Mouse (Mus musculus) intestine, embryonic 16.5 days (tissue): ENCODE measurements at regions not wholly inside any gene's neighbourhood (a gene's known extent, or its start where the extent isn't known, plus 50 kb on each side); places are given as distances from the start of the nearest gene placed in this dataset.
A peak's percentile ranks its signal among the peaks of the same experiment; 100 is the strongest.

ENCODE experiments used
- ATAC-seq: fragments of 200-750 bp; cut with Nextera tagmentation; 2 replicates; pipeline ENCODE4 v1.8.0; 2017; ENCODE audit warnings: moderate TSS enrichment, moderate library complexity
- H3K27ac ChIP-seq: fragments of 300-500 bp; sonication (generic); 2 replicates; pipeline ENCODE4 v1.5.1; 2014; ENCODE audit warnings: mild to moderate bottlenecking, low read length
- H3K27me3 ChIP-seq: fragments of 300-500 bp; sonication (generic); replicated peaks from 2 replicates; pipeline ENCODE4 v1.6.1; 2014; ENCODE audit warnings: low read length, control low read depth, mixed read lengths; ENCODE audit not compliant: control insufficient read depth, insufficient read depth
- H3K36me3 ChIP-seq: fragments of 300-500 bp; sonication (generic); 2 replicates; pipeline ENCODE4 v1.6.1; 2014; ENCODE audit warnings: low read length, control low read depth; ENCODE audit not compliant: control insufficient read depth, insufficient read depth
- H3K4me1 ChIP-seq: fragments of 300-500 bp; sonication (generic); 2 replicates; pipeline ENCODE4 v1.6.1; 2014; ENCODE audit warnings: low read length, control low read depth, mixed read lengths; ENCODE audit not compliant: control insufficient read depth, insufficient read depth
- H3K4me2 ChIP-seq: fragments of 300-500 bp; sonication (generic); 2 replicates; pipeline ENCODE4 v1.6.1; 2014; ENCODE audit warnings: low read depth, low read length, control low read depth
- H3K4me3 ChIP-seq: fragments of 300-500 bp; sonication (generic); 2 replicates; pipeline ENCODE4 v1.5.1; 2014; ENCODE audit warnings: mild to moderate bottlenecking, low read length
- H3K9ac ChIP-seq: fragments of 300-500 bp; sonication (generic); 2 replicates; pipeline ENCODE4 v1.6.1; 2014; ENCODE audit warnings: low read depth, low read length
- H3K9me3 ChIP-seq: fragments of 300-500 bp; sonication (generic); 2 replicates; pipeline ENCODE4 v1.6.1; 2016; ENCODE audit warnings: low read length, control low read depth; ENCODE audit not compliant: control insufficient read depth
- WGBS: fragments of 180-500 bp; shearing (Covaris S2); extraction: QIAGEN DNeasy Blood & Tissue Kit; methylation state at CpG from one replicate; pipeline ENCODE4 v1.1.7; 2014; 5-methylcytosine and 5-hydroxymethylcytosine counted together

DNA sequence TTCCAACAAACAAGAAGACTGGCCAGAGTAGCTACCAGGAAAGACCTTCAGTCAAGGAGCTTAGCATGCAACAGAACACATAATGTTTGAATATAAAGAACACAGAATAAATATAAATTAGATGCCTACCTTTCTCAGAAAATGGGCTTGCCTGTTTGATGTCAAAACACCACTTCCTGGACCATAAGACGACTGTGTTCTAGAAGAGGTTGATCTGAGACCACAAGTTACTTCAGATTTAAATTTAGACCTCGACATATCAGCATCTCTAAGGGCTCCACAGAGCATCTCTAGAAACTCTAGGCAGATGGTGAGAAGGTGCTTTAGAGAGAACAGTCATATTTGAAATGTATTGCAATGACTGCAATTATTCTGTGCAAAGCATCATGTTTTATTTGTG, 322.9 kb upstream of the Slc24a5 start:
- Histone ChIP-seq H3K4me1 (peaks cover 10% of the 10 kb centered on the region), H3K9ac (no peak overlapping the region), H3K36me3 (no peaks in the 10 kb centered on the region), H3K9me3 (no peaks in the 10 kb centered on the region), H3K4me3 (no peak overlapping the region), H3K27ac (no peak overlapping the region), H3K4me2 (no peak overlapping the region), H3K27me3 (no peaks in the 10 kb centered on the region)
- no peak for ATAC-seq
- 75% methylated on average over 2 of the region's 2 CpGs for WGBS

DNA sequence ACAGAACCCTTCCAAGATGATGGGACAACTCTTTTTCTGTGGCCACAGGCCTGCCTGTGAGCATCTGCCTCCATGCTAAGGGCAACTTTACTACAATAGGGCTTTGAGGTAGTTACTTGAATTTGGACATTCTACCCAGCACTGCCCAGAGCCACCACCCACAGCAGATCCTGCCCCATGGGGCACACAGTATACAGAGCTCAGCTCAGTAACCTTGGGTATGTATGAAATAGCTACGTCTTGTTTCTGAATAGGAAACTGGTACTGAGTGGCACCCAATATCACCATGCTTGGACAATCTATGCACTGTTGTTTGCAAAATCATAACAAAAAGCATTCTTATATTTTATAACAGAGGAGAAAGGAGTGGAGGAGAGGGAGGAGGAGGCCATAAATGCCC, 320.8 kb upstream of the Slc24a5 start:
- no peak for ATAC-seq

DNA sequence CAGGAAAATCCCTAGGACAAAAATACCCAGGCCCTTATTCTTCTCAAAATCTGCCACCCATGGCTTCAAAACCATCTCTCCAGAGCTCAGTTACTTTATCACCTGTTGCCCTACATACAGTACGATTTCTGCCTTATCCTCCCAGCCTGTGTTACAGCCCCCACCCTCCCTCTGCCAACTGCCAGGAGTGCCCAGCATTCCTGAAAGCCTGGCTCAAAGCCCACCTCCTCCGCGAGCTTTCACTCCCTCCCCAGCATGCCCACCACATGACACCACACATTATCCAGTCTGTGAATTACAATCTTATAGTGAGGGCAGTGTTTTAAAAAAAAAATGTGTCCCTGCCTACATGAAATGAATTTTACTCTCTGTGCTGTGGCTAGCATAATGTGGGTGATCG, 320.3 kb upstream of the Slc24a5 start:
- H3K4me1 ChIP-seq, result no peaks in the 10 kb centered on the region
- no peaks in the 10 kb centered on the region for H3K36me3 ChIP-seq
- 68% methylated on average over 4 of the region's 4 CpGs for WGBS
- no peaks in the 10 kb centered on the region for H3K27me3 ChIP-seq
- H3K27ac ChIP-seq, result no peak overlapping the region
- H3K4me3 ChIP-seq, result no peak overlapping the region
- H3K9me3 ChIP-seq, result no peaks in the 10 kb centered on the region
- H3K9ac ChIP-seq, result no peak overlapping the region
- ATAC-seq, result no peak
- no peak overlapping the region for H3K4me2 ChIP-seq

More for the DNA sequence above, 320.8 kb upstream of the Slc24a5 start:
- Histone ChIP-seq H3K4me3 (no peak overlapping the region), H3K4me1 (no peaks in the 10 kb centered on the region), H3K36me3 (no peaks in the 10 kb centered on the region), H3K27me3 (no peaks in the 10 kb centered on the region), H3K27ac (no peak overlapping the region), H3K9me3 (no peaks in the 10 kb centered on the region), H3K9ac (no peak overlapping the region), H3K4me2 (no peak overlapping the region)
- WGBS, result 90% methylated on average over 1 of the region's 1 CpGs

DNA sequence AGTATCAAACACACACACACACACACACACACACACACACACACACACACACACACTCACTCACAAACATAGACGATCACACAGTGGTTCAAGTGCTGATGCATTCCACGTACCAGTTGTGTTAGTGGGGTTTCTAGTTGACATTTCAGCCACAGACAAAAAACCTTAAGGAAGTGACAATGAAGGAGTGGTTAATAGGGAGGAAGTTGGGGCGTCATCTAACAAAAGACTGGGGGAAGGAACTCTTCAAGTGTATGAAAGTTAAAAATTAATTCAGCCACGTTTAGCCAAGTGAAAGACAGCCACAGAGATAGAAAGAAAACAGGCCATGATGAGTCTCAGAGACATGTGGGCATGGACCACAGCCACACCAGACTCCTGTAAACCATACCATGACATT, 316.1 kb upstream of the Slc24a5 start:
- 71% methylated on average over 4 of the region's 4 CpGs for WGBS
- H3K4me1 ChIP-seq, result no peaks in the 10 kb centered on the region
- no peaks in the 10 kb centered on the region for H3K36me3 ChIP-seq
- no peak overlapping the region for H3K4me3 ChIP-seq
- no peak for ATAC-seq
- no peaks in the 10 kb centered on the region for H3K9me3 ChIP-seq
- no peaks in the 10 kb centered on the region for H3K27me3 ChIP-seq
- no peak overlapping the region for H3K27ac ChIP-seq
- H3K9ac ChIP-seq, result no peak overlapping the region
- no peak overlapping the region for H3K4me2 ChIP-seq

DNA sequence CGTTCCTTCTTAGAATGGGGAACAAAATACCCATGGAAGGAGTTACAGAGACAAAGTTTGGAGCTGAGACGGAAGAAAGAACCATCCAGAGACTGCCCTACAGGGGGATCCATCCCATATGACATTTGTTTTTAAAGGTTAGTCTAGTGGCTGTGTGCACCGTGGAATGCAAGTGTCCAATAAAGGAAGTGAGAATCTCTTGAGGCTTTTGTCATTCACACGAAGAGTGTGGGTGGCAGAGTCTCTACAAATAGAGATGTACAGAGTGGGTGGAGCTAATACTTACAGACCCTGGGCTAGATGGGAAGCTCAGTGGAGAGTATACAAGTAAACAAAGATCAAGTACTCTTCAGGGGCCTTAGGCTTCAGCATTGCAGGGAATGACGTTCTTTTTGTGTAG, 314.2 kb upstream of the Slc24a5 start:
- no peak overlapping the region for H3K4me2 ChIP-seq
- ATAC-seq, result no peak
- 82% methylated on average over 5 of the region's 5 CpGs for WGBS

DNA sequence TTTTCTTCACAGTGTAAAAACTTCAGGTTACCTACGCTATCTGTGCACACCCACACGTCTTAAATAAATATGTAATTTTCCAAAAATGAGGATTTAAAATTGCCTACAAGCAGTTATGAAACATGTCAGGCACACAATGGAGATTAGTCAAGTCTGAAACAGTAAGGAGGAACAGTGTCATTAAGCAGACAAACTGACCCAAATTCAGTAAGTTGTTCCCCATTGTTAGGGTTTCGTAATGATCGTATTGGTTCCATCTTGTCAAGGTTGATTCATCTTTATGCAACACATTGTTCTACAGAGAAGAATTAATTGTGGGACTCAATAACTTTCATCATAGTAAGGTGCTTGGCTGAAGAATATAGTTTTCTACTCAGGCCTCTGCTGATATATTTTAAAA, 312.7 kb upstream of the Slc24a5 start:
- Histone ChIP-seq H3K36me3 (no peaks in the 10 kb centered on the region), H3K27me3 (no peaks in the 10 kb centered on the region), H3K4me1 (no peaks in the 10 kb centered on the region; the same call in 1 of the 2 replicates), H3K9me3 (no peaks in the 10 kb centered on the region), H3K27ac (no peak overlapping the region), H3K9ac (no peak overlapping the region), H3K4me2 (no peak overlapping the region), H3K4me3 (no peak overlapping the region)
- WGBS, result 92% methylated on average over 4 of the region's 4 CpGs
- ATAC-seq, result no peak

More for the DNA sequence above, 314.2 kb upstream of the Slc24a5 start:
- no peaks in the 10 kb centered on the region for H3K9me3 ChIP-seq
- H3K36me3 ChIP-seq, result no peaks in the 10 kb centered on the region
- H3K27ac ChIP-seq, result no peak overlapping the region
- no peaks in the 10 kb centered on the region for H3K4me1 ChIP-seq
- H3K27me3 ChIP-seq, result no peaks in the 10 kb centered on the region
- no peak overlapping the region for H3K4me3 ChIP-seq
- H3K9ac ChIP-seq, result no peak overlapping the region

DNA sequence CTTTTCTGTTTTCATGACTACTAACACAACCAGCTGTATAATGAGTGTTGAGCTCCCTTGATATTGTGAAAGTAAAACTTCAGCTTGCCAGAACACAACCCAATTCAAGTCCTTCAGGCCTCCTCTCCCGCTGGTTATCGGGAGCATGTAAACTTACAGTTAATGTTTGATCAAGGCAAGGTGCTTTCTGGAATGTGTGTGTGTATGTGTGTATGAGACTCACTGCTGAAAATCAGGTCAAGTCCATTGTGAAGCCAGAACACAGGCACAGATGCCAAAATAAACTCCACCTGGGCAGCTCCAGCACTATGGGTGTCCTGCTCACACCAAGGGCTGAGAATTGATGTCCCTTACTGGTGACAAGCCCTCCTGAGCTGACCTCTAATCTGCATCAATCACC, 308.9 kb upstream of the Slc24a5 start:
- 47% methylated on average over 2 of the region's 2 CpGs for WGBS
- ATAC-seq, result peak; percentile 74; the same call in 1 of the 2 replicates

DNA sequence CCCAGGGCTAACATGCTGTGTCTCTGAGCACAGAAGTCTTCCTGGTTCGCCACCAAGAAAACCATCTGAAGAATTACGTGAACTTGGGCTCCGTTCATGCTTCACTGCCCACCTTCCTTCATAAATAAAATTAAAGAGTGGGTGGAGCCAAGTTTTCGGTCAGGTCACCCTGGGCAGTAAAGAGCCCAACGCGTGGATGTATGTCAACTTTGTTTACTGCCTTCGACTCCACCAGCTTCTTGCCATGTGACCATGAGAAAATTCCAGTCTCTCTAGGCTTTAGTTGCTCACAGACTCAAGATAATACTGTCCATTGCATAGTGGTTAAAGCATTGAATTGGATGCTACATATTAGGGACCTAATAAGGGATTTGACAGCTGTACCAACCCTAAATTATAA, 304.3 kb upstream of the Slc24a5 start:
- Histone ChIP-seq H3K27ac (no peak overlapping the region), H3K4me1 (no peaks in the 10 kb centered on the region; the same call in 1 of the 2 replicates), H3K9ac (no peak overlapping the region), H3K4me2 (no peak overlapping the region), H3K36me3 (no peaks in the 10 kb centered on the region), H3K27me3 (no peaks in the 10 kb centered on the region), H3K9me3 (no peaks in the 10 kb centered on the region), H3K4me3 (no peak overlapping the region)
- ATAC-seq, result no peak
- 80% methylated on average over 7 of the region's 7 CpGs for WGBS

More for the DNA sequence above, 308.9 kb upstream of the Slc24a5 start:
- Histone ChIP-seq H3K9ac (no peak overlapping the region), H3K9me3 (no peaks in the 10 kb centered on the region), H3K4me2 (no peak overlapping the region), H3K4me3 (no peak overlapping the region), H3K36me3 (no peaks in the 10 kb centered on the region), H3K4me1 (no peaks in the 10 kb centered on the region; the same call in 1 of the 2 replicates), H3K27me3 (no peaks in the 10 kb centered on the region), H3K27ac (no peak overlapping the region)

DNA sequence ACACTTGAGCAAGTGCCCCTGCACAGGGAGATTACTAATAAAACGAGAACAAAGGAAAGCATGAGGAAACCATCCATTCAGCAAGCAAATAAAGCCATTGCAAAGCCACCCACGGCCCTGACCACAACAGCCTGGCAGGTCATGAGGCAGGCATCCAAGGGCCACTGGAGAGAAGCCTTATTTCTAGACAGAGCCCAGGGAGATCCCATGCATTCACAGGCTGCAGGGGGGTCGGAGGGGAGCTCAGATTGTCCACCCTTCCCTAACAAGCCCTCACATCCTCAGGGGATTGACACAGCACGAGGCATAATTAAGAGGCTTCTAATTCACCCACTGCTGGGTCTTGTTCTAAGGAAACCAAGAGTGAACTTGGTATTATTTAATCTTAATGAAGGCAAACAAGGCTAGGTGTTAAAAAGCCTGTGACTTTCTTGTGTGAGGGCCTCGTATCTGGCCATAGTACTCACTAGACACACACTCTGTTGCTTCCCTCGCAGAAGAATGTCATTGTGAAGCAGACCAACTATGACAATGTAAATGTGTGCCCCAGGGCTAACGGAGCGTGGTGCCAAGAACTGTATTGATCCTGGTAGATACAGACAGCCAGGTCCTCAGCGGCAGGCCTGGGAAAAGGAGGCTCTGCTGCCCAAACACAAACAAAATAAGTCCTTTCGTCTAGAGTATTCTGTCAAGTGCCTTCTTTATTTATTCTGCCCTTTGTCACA, 303.6 kb upstream of the Slc24a5 start:
- Histone ChIP-seq H3K9ac (no peak overlapping the region), H3K36me3 (no peaks in the 10 kb centered on the region), H3K4me1 (no peaks in the 10 kb centered on the region), H3K27me3 (no peaks in the 10 kb centered on the region), H3K9me3 (no peaks in the 10 kb centered on the region), H3K27ac (no peak overlapping the region), H3K4me2 (no peak overlapping the region), H3K4me3 (no peak overlapping the region)
- 61% methylated on average over 10 of the region's 10 CpGs for WGBS
- ATAC-seq, result no peak
